Mouse (Mus musculus): ENCODE results near the gene BC051665. TPM values are rescaled to one million over a fixed set of nuclear protein-coding genes. Genes with fewer than 3 reads are reported as not detected.

BC051665 gene
- polyA plus RNA-seq, 1 experiment from 2014 or later = not detected

- H3K9ac ChIP-seq (ENCODE audit: low read depth, low read length) = no peak overlapping the region
- H3K4me2 ChIP-seq (replicated peaks; ENCODE audit: low read depth) = no peak overlapping the region
- peak; percentile 90 for TF ChIP-seq CTCF (IDR thresholded peaks at IDR 0.05; ENCODE audit: low read depth)
- H3K4me3 ChIP-seq (ENCODE audit: low read depth, low read length) = no peak overlapping the region
- no peaks in the 10 kb centered on the region for H3K4me1 ChIP-seq (replicated peaks; ENCODE audit: control insufficient read depth, insufficient read depth, low read length)
- no peak overlapping the region for H3K27ac ChIP-seq (ENCODE audit: low read depth, low read length)
- no peaks in the 10 kb centered on the region for H3K36me3 ChIP-seq (ENCODE audit: control insufficient read depth, insufficient read depth)
- WGBS = 46% methylated on average over 1 of the region's 1 CpGs
- H3K9me3 ChIP-seq (ENCODE audit: control insufficient read depth) = no peaks in the 10 kb centered on the region
- H3K27me3 ChIP-seq (replicated peaks; ENCODE audit: control insufficient read depth, insufficient read depth, low read length) = no peaks in the 10 kb centered on the region
- no peak for ATAC-seq
These were observed 39.9 kb downstream of the BC051665 start for GRCm38 (mm10) chr13:60746271-60746670.

GRCm38 (mm10) chr13:60745358-60745757, 40.8 kb downstream of the BC051665 start:
- no peak overlapping the region for H3K4me2 ChIP-seq (replicated peaks; ENCODE audit: low read depth)
- H3K9me3 ChIP-seq (ENCODE audit: control insufficient read depth) = no peaks in the 10 kb centered on the region
- ATAC-seq = no peak
- no peaks in the 10 kb centered on the region for H3K36me3 ChIP-seq (ENCODE audit: control insufficient read depth, insufficient read depth)
- no peak for TF ChIP-seq CTCF (IDR thresholded peaks at IDR 0.05; ENCODE audit: low read depth)
- H3K27me3 ChIP-seq (replicated peaks; ENCODE audit: control insufficient read depth, insufficient read depth, low read length) = no peaks in the 10 kb centered on the region
- H3K27ac ChIP-seq (ENCODE audit: low read depth, low read length) = no peak overlapping the region
- no peaks in the 10 kb centered on the region for H3K4me1 ChIP-seq (replicated peaks; ENCODE audit: control insufficient read depth, insufficient read depth, low read length)
- H3K4me3 ChIP-seq (ENCODE audit: low read depth, low read length) = no peak overlapping the region
- WGBS = 91% methylated on average over 12 of the region's 12 CpGs
- no peak overlapping the region for H3K9ac ChIP-seq (ENCODE audit: low read depth, low read length)

- Histone ChIP-seq H3K27ac (ENCODE audit: low read depth, low read length) (no peak overlapping the region), H3K36me3 (ENCODE audit: control insufficient read depth, insufficient read depth) (no peaks in the 10 kb centered on the region), H3K4me1 (replicated peaks; ENCODE audit: control insufficient read depth, insufficient read depth, low read length) (no peaks in the 10 kb centered on the region), H3K9me3 (ENCODE audit: control insufficient read depth) (no peaks in the 10 kb centered on the region), H3K4me3 (ENCODE audit: low read depth, low read length) (no peak overlapping the region), H3K9ac (ENCODE audit: low read depth, low read length) (no peak overlapping the region), H3K27me3 (replicated peaks; ENCODE audit: control insufficient read depth, insufficient read depth, low read length) (no peaks in the 10 kb centered on the region), H3K4me2 (replicated peaks; ENCODE audit: low read depth) (no peak overlapping the region)
- TF ChIP-seq CTCF (IDR thresholded peaks at IDR 0.05; ENCODE audit: low read depth) = no peak
- WGBS = 88% methylated on average over 3 of the region's 3 CpGs
- ATAC-seq = no peak
These were observed 41.4 kb downstream of the BC051665 start for GRCm38 (mm10) chr13:60744736-60745135.

- WGBS = 31% methylated on average over 7 of the region's 7 CpGs
- H3K9ac ChIP-seq (ENCODE audit: low read depth, low read length) = no peak overlapping the region
- H3K36me3 ChIP-seq (ENCODE audit: control insufficient read depth, insufficient read depth) = no peaks in the 10 kb centered on the region
- no peak overlapping the region for H3K27ac ChIP-seq (ENCODE audit: low read depth, low read length)
- no peaks in the 10 kb centered on the region for H3K27me3 ChIP-seq (replicated peaks; ENCODE audit: control insufficient read depth, insufficient read depth, low read length)
- peak; percentile 17; the same call in 1 of the 2 replicates for ATAC-seq
- H3K4me2 ChIP-seq (replicated peaks; ENCODE audit: low read depth) = no peak overlapping the region
- no peaks in the 10 kb centered on the region for H3K4me1 ChIP-seq (replicated peaks; ENCODE audit: control insufficient read depth, insufficient read depth, low read length)
- no peak overlapping the region for H3K4me3 ChIP-seq (ENCODE audit: low read depth, low read length)
- H3K9me3 ChIP-seq (ENCODE audit: control insufficient read depth) = no peaks in the 10 kb centered on the region
- TF ChIP-seq CTCF (IDR thresholded peaks at IDR 0.05; ENCODE audit: low read depth) = peak; percentile 93
These were observed 42.1 kb downstream of the BC051665 start for GRCm38 (mm10) chr13:60744078-60744460.

GRCm38 (mm10) chr13:60743381-60744077, 42.6 kb downstream of the BC051665 start:
- WGBS = 75% methylated on average over 13 of the region's 13 CpGs
- no peak overlapping the region for H3K4me2 ChIP-seq (replicated peaks; ENCODE audit: low read depth)
- no peak overlapping the region for H3K27ac ChIP-seq (ENCODE audit: low read depth, low read length)
- no peak overlapping the region for H3K9ac ChIP-seq (ENCODE audit: low read depth, low read length)
- H3K4me3 ChIP-seq (ENCODE audit: low read depth, low read length) = no peak overlapping the region
- H3K27me3 ChIP-seq (replicated peaks; ENCODE audit: control insufficient read depth, insufficient read depth, low read length) = no peaks in the 10 kb centered on the region
- no peaks in the 10 kb centered on the region for H3K4me1 ChIP-seq (replicated peaks; ENCODE audit: control insufficient read depth, insufficient read depth, low read length)
- no peak for ATAC-seq
- no peaks in the 10 kb centered on the region for H3K9me3 ChIP-seq (ENCODE audit: control insufficient read depth)
- no peak for TF ChIP-seq CTCF (IDR thresholded peaks at IDR 0.05; ENCODE audit: low read depth)
- no peaks in the 10 kb centered on the region for H3K36me3 ChIP-seq (ENCODE audit: control insufficient read depth, insufficient read depth)

GRCm38 (mm10) chr13:60742611-60743010, 43.6 kb downstream of the BC051665 start:
- no peaks in the 10 kb centered on the region for H3K36me3 ChIP-seq (ENCODE audit: control insufficient read depth, insufficient read depth)
- H3K9ac ChIP-seq (ENCODE audit: low read depth, low read length) = no peak overlapping the region
- H3K27me3 ChIP-seq (replicated peaks; ENCODE audit: control insufficient read depth, insufficient read depth, low read length) = no peaks in the 10 kb centered on the region
- no peak overlapping the region for H3K27ac ChIP-seq (ENCODE audit: low read depth, low read length)
- ATAC-seq = no peak
- H3K4me1 ChIP-seq (replicated peaks; ENCODE audit: control insufficient read depth, insufficient read depth, low read length) = no peaks in the 10 kb centered on the region; the same call in 1 of the 2 replicates
- H3K4me3 ChIP-seq (ENCODE audit: low read depth, low read length) = no peak overlapping the region
- no peaks in the 10 kb centered on the region for H3K9me3 ChIP-seq (ENCODE audit: control insufficient read depth)
- no peak for TF ChIP-seq CTCF (IDR thresholded peaks at IDR 0.05; ENCODE audit: low read depth)
- 88% methylated on average over 3 of the region's 3 CpGs for WGBS
- H3K4me2 ChIP-seq (replicated peaks; ENCODE audit: low read depth) = no peak overlapping the region

All from intestine, postnatal 0 days (tissue).